Mouse (Mus musculus): ENCODE data around the gene Elk3.

- TF ChIP-seq CTCF (IDR thresholded peaks at IDR 0.05; ENCODE audit: borderline replicate concordance, control insufficient read depth, extremely low read depth, insufficient read depth, low read length, poor library complexity) (no peak), POLR2A (IDR thresholded peaks at IDR 0.05; ENCODE audit: control insufficient read depth, extremely low read depth, insufficient read depth, low read length, poor library complexity) (no peak)
These were observed 9.2 kb upstream of the Elk3 start for GRCm38 (mm10) chr10:93320148-93320547.
